ENCODE assay signal across 13 mouse cellular contexts in the genomic region with DNA sequence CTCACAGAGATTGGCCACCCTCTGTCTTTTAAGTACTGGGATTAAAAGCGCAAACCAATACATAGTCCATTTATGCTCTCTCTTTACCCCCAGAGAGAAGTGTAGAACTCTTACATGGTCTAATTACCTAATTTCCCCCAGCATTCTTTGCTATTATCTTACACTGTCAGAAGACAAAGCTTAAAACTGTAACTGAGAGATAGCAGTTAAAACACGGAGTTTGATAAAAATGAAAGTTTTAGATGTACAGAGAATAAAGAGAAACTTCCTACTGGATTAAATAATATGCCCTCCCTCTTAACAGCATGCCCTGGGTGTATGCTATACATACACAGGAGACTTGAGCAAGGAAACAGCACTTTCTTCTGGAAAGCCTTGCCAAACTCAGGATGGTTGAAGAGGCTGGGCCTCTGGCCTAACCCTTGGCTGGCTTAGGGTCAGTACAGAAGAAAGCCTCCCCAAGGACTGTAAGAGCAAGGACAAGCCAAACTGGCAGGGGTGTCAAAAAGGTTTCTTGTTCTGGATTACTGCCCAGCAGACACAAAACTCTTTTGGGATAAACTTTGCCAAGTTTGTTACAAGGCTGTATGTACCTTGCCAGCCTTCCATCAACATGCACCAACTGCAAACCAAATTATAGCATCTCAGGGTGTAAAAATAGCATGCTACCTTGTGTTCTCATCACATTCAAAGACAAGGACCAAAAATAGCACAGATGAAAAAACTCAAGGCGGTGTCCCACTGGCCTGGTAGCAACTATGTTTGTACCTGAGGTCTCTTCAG. TPM values are rescaled to one million over a fixed set of nuclear protein-coding genes. Genes with fewer than 3 reads are reported as not detected.
DNase-seq lines count a peak whose midpoint lies in the region; ATAC-seq and TF ChIP-seq lines count a peak whose summit lies in the region.
"Had no signal": no experiment of that assay in that cellular context is flagged by ENCODE, and none has a peak within 500 bp of the region (broad histone marks: within the 10 kb centered on the region; RNA-seq: fewer than 3 reads in every experiment).

No protein-coding gene starts in this region.

- no peaks in the 10 kb centered on the region for H3K9me3 ChIP-seq in MEL (replicated peaks; ENCODE audit: insufficient read depth, low read length)
- H3K9me3 ChIP-seq in kidney, embryonic 15.5 days (replicated peaks): no peaks in the 10 kb centered on the region
- H3K9me3 ChIP-seq: G1E had no signal

- H3K9ac ChIP-seq in MEL (ENCODE audit: control insufficient read depth, low read depth, low read length, poor library complexity, severe bottlenecking): peak overlapping the region; percentile 22
- no peak overlapping the region for H3K9ac ChIP-seq in heart, adult 2 months (ENCODE audit: low read depth, low read length)
- no peak overlapping the region for H3K9ac ChIP-seq in kidney, embryonic 15.5 days

- peak; percentile 93 for TF ChIP-seq EP300 in MEL (IDR thresholded peaks at IDR 0.05; ENCODE audit: low read depth in 1 of 2, low read length in 2 of 2)
- no peak for TF ChIP-seq EP300 in heart, adult 2 months (IDR thresholded peaks at IDR 0.05; ENCODE audit: insufficient read depth, low read depth, low read length)

- peak overlapping the region in 1 of 2 experiments; percentile 51; a peak in 3 of 4 replicates for H3K4me3 ChIP-seq in MEL (ENCODE audit: control insufficient read depth in 1 of 2, insufficient read depth in 1 of 2, low read depth in 2 of 2, low read length in 2 of 2)
- no peak overlapping the region for H3K4me3 ChIP-seq in heart, adult 2 months
- no peak overlapping the region for H3K4me3 ChIP-seq in kidney, embryonic 15.5 days (replicated peaks)
- H3K4me3 ChIP-seq: erythroblast, embryonic 14.5 days; layer of hippocampus, adult 2 months had no signal

- no peak for TF ChIP-seq POLR2A in MEL (IDR thresholded peaks at IDR 0.05; ENCODE audit: control insufficient read depth in 1 of 2, insufficient read depth in 1 of 2, low read depth in 1 of 2, low read length in 2 of 2, poor library complexity in 1 of 2)
- no peak for TF ChIP-seq POLR2A in heart, adult 2 months (IDR thresholded peaks at IDR 0.05; ENCODE audit: insufficient read depth, low read depth, low read length)

- peak; percentile 12 for DNase-seq in gastrocnemius, postnatal 14 days
- DNase-seq in gastrocnemius, postnatal 4 days (ENCODE audit: low spot score in 2 of 2): no peak
- DNase-seq in MEL (ENCODE audit: low read depth, low spot score): no peak
- DNase-seq in heart, adult 2 months: peak in 1 of 2 experiments; percentile 51
- peak; percentile 49 to 58 for DNase-seq in heart, postnatal 10 days
- no peak for DNase-seq in cerebellum, adult 9-10 months
- DNase-seq: embryo, embryonic 11 days had no signal

- H3K79me2 ChIP-seq in MEL (ENCODE audit: control insufficient read depth, insufficient read depth, low read length, poor library complexity): peaks cover 41% of the 10 kb centered on the region
- H3K79me2 ChIP-seq in heart, adult 2 months (replicated peaks; ENCODE audit: control insufficient read depth, insufficient read depth, low read length): peaks cover 7% of the 10 kb centered on the region; the same call in 1 of the 2 replicates

- WGBS in heart, adult 2 months: 58% methylated on average over 3 of the region's 3 CpGs
- WGBS in kidney, embryonic 15.5 days: 91% methylated on average over 3 of the region's 3 CpGs

- peaks cover 27 to 37% of the 10 kb centered on the region in 2 experiments for H3K36me3 ChIP-seq in MEL (ENCODE audit: control insufficient read depth in 1 of 2, insufficient read depth in 2 of 2, low read length in 2 of 2)
- peaks cover 23% of the 10 kb centered on the region for H3K36me3 ChIP-seq in heart, adult 2 months (ENCODE audit: control insufficient read depth, insufficient read depth, low read length)
- peaks cover 36% of the 10 kb centered on the region for H3K36me3 ChIP-seq in kidney, embryonic 15.5 days

- no peak for ATAC-seq in kidney, embryonic 15.5 days (replicated peaks; ENCODE audit: low FRiP score)

- peak overlapping the region; percentile 85 for H3K27ac ChIP-seq in MEL (ENCODE audit: control insufficient read depth, low read depth, low read length)
- H3K27ac ChIP-seq in heart, adult 2 months: peak overlapping the region; percentile 77
- H3K27ac ChIP-seq in kidney, embryonic 15.5 days: no peak overlapping the region
- H3K27ac ChIP-seq: layer of hippocampus, adult 2 months; macrophage had no signal

- no peak for TF ChIP-seq RAD21 in MEL (IDR thresholded peaks at IDR 0.05; ENCODE audit: low read depth, low read length)

- H3K4me1 ChIP-seq in MEL (ENCODE audit: control insufficient read depth in 1 of 2, insufficient read depth in 2 of 2, low read length in 2 of 2): peaks cover 25 to 30% of the 10 kb centered on the region in 2 experiments
- peaks cover 6% of the 10 kb centered on the region for H3K4me1 ChIP-seq in heart, adult 2 months (ENCODE audit: control insufficient read depth, insufficient read depth, low read length)
- peaks cover 22% of the 10 kb centered on the region for H3K4me1 ChIP-seq in kidney, embryonic 15.5 days

- TF ChIP-seq CTCF in MEL (IDR thresholded peaks at IDR 0.05 in 2 of 3, conservative IDR thresholded peaks at IDR 0.05 in 1 of 3; ENCODE audit: control insufficient read depth in 1 of 3, insufficient read depth in 1 of 3, low read depth in 2 of 3, low read length in 3 of 3, poor library complexity in 1 of 3, severe bottlenecking in 1 of 3): no peak
- TF ChIP-seq CTCF in heart, adult 2 months (IDR thresholded peaks at IDR 0.05): no peak

- H3K4me2 ChIP-seq in kidney, embryonic 15.5 days: no peak overlapping the region

- no peaks in the 10 kb centered on the region for H3K27me3 ChIP-seq in MEL (ENCODE audit: control insufficient read depth in 1 of 2, insufficient read depth in 2 of 2, low read length in 2 of 2)
- H3K27me3 ChIP-seq in heart, adult 2 months (ENCODE audit: control insufficient read depth, insufficient read depth, low read length): no peaks in the 10 kb centered on the region
- H3K27me3 ChIP-seq in kidney, embryonic 15.5 days: no peaks in the 10 kb centered on the region

- intact Hi-C loops in gastrocnemius, postnatal 14 days (cut with DNase I; ENCODE audit: low total_unique reads): no loop called here
- intact Hi-C loops in heart, adult 2 months (cut with DNase I): loop anchor here (5.0 to 10.0 kb wide), 4 partner anchors 78 to 732 kb away; a partner anchor contains a TSS
- intact Hi-C loops in heart, postnatal 10 days (cut with DNase I): loop anchor here (5.0 kb wide), 1 partner anchor 78 kb away; a partner anchor contains a TSS

TF ChIP-seq in MEL, 35 proteins besides CTCF, POLR2A, EP300 and RAD21 (continues in another document):
- no peak for TF ChIP-seq MYB (IDR thresholded peaks at IDR 0.05; ENCODE audit: low read depth, low read length)

RNA-seq across cellular contexts. Expression of a gene that starts 3.2 kb away (rescaled TPM):
- total RNA-seq in gastrocnemius, postnatal 14 days (2021): 1 to 10 TPM; 7.7 to 8.5 TPM
- 10 to 100 TPM; 12.5 to 14.3 TPM for total RNA-seq in gastrocnemius, postnatal 4 days (2021)
- total RNA-seq in MEL (2012; rRNA removed): 9.2 and 10.6 TPM in 2 replicates
- polyA plus RNA-seq in MEL (2012; ENCODE audit: insufficient read depth in 1 of 2, insufficient read length in 2 of 2, low read depth in 1 of 2, low replicate concordance in 2 of 2, missing spikeins in 1 of 2): 10 to 100 TPM in 1 of 2 experiments, not detected in 1; 21.8 TPM
- total RNA-seq in heart, adult 2 months (2021): 10 to 100 TPM in 1 of 2 experiments, 1 to 10 TPM in 1; 10.0 to 13.7 TPM
- 9.2 and 13.3 TPM in 2 replicates for polyA plus RNA-seq in heart, adult 2 months (2012; rRNA removed)
- 10 to 100 TPM; 12.9 to 13.2 TPM for total RNA-seq in heart, postnatal 10 days (2021)
- polyA plus RNA-seq in kidney, embryonic 15.5 days (2015; fragmentation: Nextera tagmentation; extraction: Ambion mirVana): 7.5 and 8.4 TPM in 2 replicates

RNA-seq across cellular contexts. Expression of a gene that starts 3.3 kb away (rescaled TPM):
- total RNA-seq in gastrocnemius, postnatal 14 days (2021): 10 to 100 TPM; 13.1 to 16.8 TPM
- 10 to 100 TPM; 14.2 to 14.6 TPM for total RNA-seq in gastrocnemius, postnatal 4 days (2021)
- total RNA-seq in MEL (2012; rRNA removed): 24.5 and 27.7 TPM in 2 replicates
- 10 to 100 TPM in 1 of 2 experiments, not detected in 1; 35.0 TPM for polyA plus RNA-seq in MEL (2012; ENCODE audit: insufficient read depth in 1 of 2, insufficient read length in 2 of 2, low read depth in 1 of 2, low replicate concordance in 2 of 2, missing spikeins in 1 of 2)
- 10 to 100 TPM; 28.4 to 30.9 TPM for total RNA-seq in heart, adult 2 months (2021)
- 44.4 and 59.6 TPM in 2 replicates for polyA plus RNA-seq in heart, adult 2 months (2012; rRNA removed)
- 10 to 100 TPM; 20.3 to 24.9 TPM for total RNA-seq in heart, postnatal 10 days (2021)
- 15.7 and 17.8 TPM in 2 replicates for polyA plus RNA-seq in kidney, embryonic 15.5 days (2015; fragmentation: Nextera tagmentation; extraction: Ambion mirVana)

RNA-seq across cellular contexts. Expression of a gene that starts 16.4 kb away (rescaled TPM):
- 10 to 100 TPM; 14.6 to 16.1 TPM for total RNA-seq in gastrocnemius, postnatal 14 days (2021)
- total RNA-seq in gastrocnemius, postnatal 4 days (2021): 10 to 100 TPM; 24.5 to 33.1 TPM
- total RNA-seq in MEL (2012; rRNA removed): 26.2 and 32.4 TPM in 2 replicates
- 10 to 100 TPM in 1 of 2 experiments, not detected in 1; 49.7 TPM for polyA plus RNA-seq in MEL (2012; ENCODE audit: insufficient read depth in 1 of 2, insufficient read length in 2 of 2, low read depth in 1 of 2, low replicate concordance in 2 of 2, missing spikeins in 1 of 2)
- 10 to 100 TPM; 15.9 to 20.5 TPM for total RNA-seq in heart, adult 2 months (2021)
- 33.0 and 50.6 TPM in 2 replicates for polyA plus RNA-seq in heart, adult 2 months (2012; rRNA removed)
- total RNA-seq in heart, postnatal 10 days (2021): 10 to 100 TPM; 21.6 to 27.7 TPM
- 40.7 and 43.4 TPM in 2 replicates for polyA plus RNA-seq in kidney, embryonic 15.5 days (2015; fragmentation: Nextera tagmentation; extraction: Ambion mirVana)

RNA-seq across cellular contexts. Expression of a gene that starts 16.4 kb away (rescaled TPM):
- total RNA-seq in gastrocnemius, postnatal 14 days (2021): 1 to 10 TPM; 1.0 to 1.8 TPM
- 1 to 10 TPM; 2.8 to 3.0 TPM for total RNA-seq in gastrocnemius, postnatal 4 days (2021)
- 0.23 and 0.26 TPM in 2 replicates for total RNA-seq in MEL (2012; rRNA removed)
- polyA plus RNA-seq in MEL (2012; ENCODE audit: insufficient read depth in 1 of 2, insufficient read length in 2 of 2, low read depth in 1 of 2, low replicate concordance in 2 of 2, missing spikeins in 1 of 2): under 1 TPM in 1 of 2 experiments, not detected in 1; 0.89 TPM
- under 1 TPM; 0.55 to 0.66 TPM for total RNA-seq in heart, adult 2 months (2021)
- 0.56 and 1.5 TPM in 2 replicates for polyA plus RNA-seq in heart, adult 2 months (2012; rRNA removed)
- total RNA-seq in heart, postnatal 10 days (2021): 1 to 10 TPM; 1.5 to 2.0 TPM
- 7.6 and 8.8 TPM in 2 replicates for polyA plus RNA-seq in kidney, embryonic 15.5 days (2015; fragmentation: Nextera tagmentation; extraction: Ambion mirVana)
- total RNA-seq: monocyte, adult 5-6 weeks had no signal
- polyA plus RNA-seq: erythroblast, embryonic 14.5 days had no signal

RNA-seq across cellular contexts. Expression of a gene that starts 40.7 kb away (rescaled TPM):
- 10 to 100 TPM in 1 of 2 experiments, 1 to 10 TPM in 1; 6.6 to 10.6 TPM for total RNA-seq in gastrocnemius, postnatal 14 days (2021)
- total RNA-seq in gastrocnemius, postnatal 4 days (2021): 10 to 100 TPM; 19.7 to 20.5 TPM
- 24.0 and 27.7 TPM in 2 replicates for total RNA-seq in MEL (2012; rRNA removed)
- polyA plus RNA-seq in MEL (2012; ENCODE audit: insufficient read depth in 1 of 2, insufficient read length in 2 of 2, low read depth in 1 of 2, low replicate concordance in 2 of 2, missing spikeins in 1 of 2): 10 to 100 TPM; 17.8 to 77.6 TPM
- 1 to 10 TPM; 6.5 to 8.1 TPM for total RNA-seq in heart, adult 2 months (2021)
- polyA plus RNA-seq in heart, adult 2 months (2012; rRNA removed): 2.9 and 5.2 TPM in 2 replicates
- total RNA-seq in heart, postnatal 10 days (2021): 10 to 100 TPM; 13.6 to 18.5 TPM
- 33.2 and 34.3 TPM in 2 replicates for polyA plus RNA-seq in kidney, embryonic 15.5 days (2015; fragmentation: Nextera tagmentation; extraction: Ambion mirVana)

Comparison
In these comparisons a context has a peak if more than half of its experiments do, and no peak if none do; other contexts are left out.
1. DNase-seq: peak in gastrocnemius, postnatal 14 days (single experiment) and heart, postnatal 10 days (2 of 2); none in gastrocnemius, postnatal 4 days (0 of 2), MEL (single experiment) and cerebellum, adult 9-10 months (single experiment).